Mouse (Mus musculus) forebrain, embryonic 16.5 days (tissue): ENCODE measurements around the gene Rasgef1a. TPM values are rescaled to one million over a fixed set of nuclear protein-coding genes. Genes with fewer than 3 reads are reported as not detected.

Experiments used
- ATAC-seq: fragments of 200-750 bp; cut with Nextera tagmentation; 2 replicates; pipeline ENCODE4 v1.8.0; 2017; ENCODE audit warnings: mild to moderate bottlenecking, moderate library complexity
- H3K27ac ChIP-seq: fragments of 300-500 bp; sonication (generic); 2 replicates; pipeline ENCODE4 v1.5.1; 2014; ENCODE audit warnings: low read length, control low read depth
- H3K27me3 ChIP-seq: fragments of 300-500 bp; sonication (generic); replicated peaks from 2 replicates; pipeline ENCODE4 v1.6.1; 2014; ENCODE audit warnings: low read length; ENCODE audit not compliant: control insufficient read depth, insufficient read depth
- H3K36me3 ChIP-seq: fragments of 300-500 bp; sonication (generic); 2 replicates; pipeline ENCODE4 v1.6.1; 2014; ENCODE audit not compliant: control insufficient read depth, insufficient read depth
- H3K4me1 ChIP-seq: fragments of 300-500 bp; sonication (generic); replicated peaks from 2 replicates; pipeline ENCODE4 v1.6.1; 2014; ENCODE audit warnings: low read length; ENCODE audit not compliant: control insufficient read depth, insufficient read depth
- H3K4me2 ChIP-seq: fragments of 300-500 bp; sonication (generic); 2 replicates; pipeline ENCODE4 v1.6.1; 2014; ENCODE audit warnings: mild to moderate bottlenecking, low read length, control low read depth
- H3K4me3 ChIP-seq: fragments of 300-500 bp; sonication (generic); replicated peaks from 2 replicates; pipeline ENCODE4 v1.5.1; 2014; ENCODE audit warnings: mild to moderate bottlenecking, low read length, control low read depth
- H3K9ac ChIP-seq: fragments of 300-500 bp; sonication (generic); replicated peaks from 2 replicates; pipeline ENCODE4 v1.6.1; 2014; ENCODE audit warnings: low read depth, low read length, control low read depth
- H3K9me3 ChIP-seq: fragments of 300-500 bp; sonication (generic); 2 replicates; pipeline ENCODE4 v1.6.1; 2016; ENCODE audit warnings: low read length; ENCODE audit not compliant: control insufficient read depth
- WGBS: fragments of 180-500 bp; shearing (Covaris S2); extraction: QIAGEN DNeasy Blood & Tissue Kit; methylation state at CpG from one replicate; pipeline ENCODE4 v1.1.7; 2014; 5-methylcytosine and 5-hydroxymethylcytosine counted together
- polyA plus RNA-seq: library from polyadenylated mRNA; unstranded; fragments of >200 nt; fragmentation: Nextera tagmentation; extraction: Ambion mirVana; gene quantifications from 2 replicates; pipeline ENCODE4 v1.2.1, GENCODE M21; 2015

Rasgef1a gene
- polyA plus RNA-seq, 1 experiment from 2014 or later: 7.0 TPM

GRCm38 (mm10) chr6:118076748-118077147, 65.5 kb downstream of the Rasgef1a start:
- no peak overlapping the region for H3K27ac ChIP-seq
- H3K4me2 ChIP-seq: no peak overlapping the region
- H3K9ac ChIP-seq: no peak overlapping the region
- 0 out of 2 replicates have a peak, but pooled peaks have one; percentile 7 for ATAC-seq
- H3K4me1 ChIP-seq: peaks cover 22% of the 10 kb centered on the region
- H3K9me3 ChIP-seq: no peaks in the 10 kb centered on the region
- H3K36me3 ChIP-seq: no peaks in the 10 kb centered on the region
- no peaks in the 10 kb centered on the region for H3K27me3 ChIP-seq
- WGBS: 82% methylated on average over 8 of the region's 8 CpGs
- no peak overlapping the region for H3K4me3 ChIP-seq

GRCm38 (mm10) chr6:118077421-118077820, 66.2 kb downstream of the Rasgef1a start:
- H3K4me1 ChIP-seq: peaks cover 20% of the 10 kb centered on the region
- H3K27ac ChIP-seq: no peak overlapping the region
- H3K27me3 ChIP-seq: no peaks in the 10 kb centered on the region
- H3K36me3 ChIP-seq: no peaks in the 10 kb centered on the region
- no peak overlapping the region for H3K4me3 ChIP-seq
- H3K4me2 ChIP-seq: no peak overlapping the region
- H3K9me3 ChIP-seq: no peaks in the 10 kb centered on the region
- H3K9ac ChIP-seq: no peak overlapping the region
- 80% methylated on average over 7 of the region's 7 CpGs for WGBS
- ATAC-seq: no peak

GRCm38 (mm10) chr6:118078751-118079150, 67.5 kb downstream of the Rasgef1a start:
- H3K27me3 ChIP-seq: no peaks in the 10 kb centered on the region
- H3K27ac ChIP-seq: no peak overlapping the region
- H3K4me1 ChIP-seq: peaks cover 16% of the 10 kb centered on the region
- no peaks in the 10 kb centered on the region for H3K36me3 ChIP-seq
- no peak overlapping the region for H3K4me3 ChIP-seq
- no peak overlapping the region for H3K9ac ChIP-seq
- no peak overlapping the region for H3K4me2 ChIP-seq
- no peaks in the 10 kb centered on the region for H3K9me3 ChIP-seq
- ATAC-seq: no peak
- WGBS: 75% methylated on average over 10 of the region's 10 CpGs

- Histone ChIP-seq H3K36me3 (no peaks in the 10 kb centered on the region), H3K4me1 (peaks cover 11% of the 10 kb centered on the region), H3K4me2 (no peak overlapping the region), H3K27me3 (no peaks in the 10 kb centered on the region), H3K9ac (no peak overlapping the region), H3K27ac (no peak overlapping the region), H3K9me3 (no peaks in the 10 kb centered on the region), H3K4me3 (no peak overlapping the region)
- 69% methylated on average over 3 of the region's 3 CpGs for WGBS
- ATAC-seq: no peak
Measured at GRCm38 (mm10) chr6:118079292-118079691, 68.1 kb downstream of the Rasgef1a start.

GRCm38 (mm10) chr6:118079762-118080465, 68.7 kb downstream of the Rasgef1a start:
- no peak overlapping the region for H3K9ac ChIP-seq
- 57% methylated on average over 10 of the region's 10 CpGs for WGBS
- ATAC-seq: no peak

GRCm38 (mm10) chr6:118080711-118081110, 69.5 kb downstream of the Rasgef1a start:
- ATAC-seq: no peak
- 92% methylated on average over 4 of the region's 4 CpGs for WGBS
- H3K9ac ChIP-seq: no peak overlapping the region

More at GRCm38 (mm10) chr6:118079762-118080465, 68.7 kb downstream of the Rasgef1a start:
- H3K9me3 ChIP-seq: no peaks in the 10 kb centered on the region
- H3K4me2 ChIP-seq: no peak overlapping the region
- H3K4me3 ChIP-seq: no peak overlapping the region
- peaks cover 8% of the 10 kb centered on the region; the same call in 1 of the 2 replicates for H3K4me1 ChIP-seq
- H3K36me3 ChIP-seq: no peaks in the 10 kb centered on the region
- no peak overlapping the region for H3K27ac ChIP-seq
- H3K27me3 ChIP-seq: no peaks in the 10 kb centered on the region

GRCm38 (mm10) chr6:118082384-118082783, 71.1 kb downstream of the Rasgef1a start:
- H3K9ac ChIP-seq: no peak overlapping the region
- 75% methylated on average over 3 of the region's 3 CpGs for WGBS
- H3K27me3 ChIP-seq: no peaks in the 10 kb centered on the region
- no peaks in the 10 kb centered on the region for H3K36me3 ChIP-seq
- H3K9me3 ChIP-seq: no peaks in the 10 kb centered on the region
- H3K27ac ChIP-seq: no peak overlapping the region
- no peak for ATAC-seq
- H3K4me3 ChIP-seq: no peak overlapping the region
- H3K4me2 ChIP-seq: no peak overlapping the region
- no peaks in the 10 kb centered on the region for H3K4me1 ChIP-seq

More at GRCm38 (mm10) chr6:118080711-118081110, 69.5 kb downstream of the Rasgef1a start:
- Histone ChIP-seq H3K27ac (no peak overlapping the region), H3K4me2 (no peak overlapping the region), H3K27me3 (no peaks in the 10 kb centered on the region), H3K4me1 (peaks cover 8% of the 10 kb centered on the region; the same call in 1 of the 2 replicates), H3K36me3 (no peaks in the 10 kb centered on the region), H3K9me3 (no peaks in the 10 kb centered on the region), H3K4me3 (no peak overlapping the region)

- WGBS: 73% methylated on average over 6 of the region's 6 CpGs
Measured at GRCm38 (mm10) chr6:118083608-118084007, 72.4 kb downstream of the Rasgef1a start.

GRCm38 (mm10) chr6:118084596-118084995, 73.4 kb downstream of the Rasgef1a start:
- Histone ChIP-seq H3K27ac (no peak overlapping the region), H3K9me3 (no peaks in the 10 kb centered on the region), H3K4me2 (no peak overlapping the region), H3K36me3 (no peaks in the 10 kb centered on the region), H3K4me3 (no peak overlapping the region), H3K9ac (no peak overlapping the region), H3K4me1 (no peaks in the 10 kb centered on the region), H3K27me3 (no peaks in the 10 kb centered on the region)
- WGBS: 88% methylated on average over 8 of the region's 8 CpGs
- no peak for ATAC-seq

More at GRCm38 (mm10) chr6:118083608-118084007, 72.4 kb downstream of the Rasgef1a start:
- Histone ChIP-seq H3K36me3 (no peaks in the 10 kb centered on the region), H3K4me3 (no peak overlapping the region), H3K27me3 (no peaks in the 10 kb centered on the region), H3K9me3 (no peaks in the 10 kb centered on the region), H3K9ac (no peak overlapping the region), H3K4me2 (no peak overlapping the region), H3K4me1 (no peaks in the 10 kb centered on the region), H3K27ac (no peak overlapping the region)
- no peak for ATAC-seq
